Mouse (Mus musculus) brain, embryonic 18.5 days (tissue): ENCODE data around the gene Ebf3.

Experiments used
- DNase-seq: peaks from one replicate; pipeline ENCODE4 v3.0.0-alpha.2; 2012; ENCODE audit warnings: low read depth, low spot score

The Ebf3 gene

GRCm38 (mm10) chr7:137313904-137314691 lies at the start of gene Ebf3:
TSS of gene Ebf3 (minus strand) at chr7:137314445.
- DNase-seq = no peak

GRCm38 (mm10) chr7:137346860-137347259 lies 32.6 kb upstream of the Ebf3 start:
- DNase-seq = no peak

GRCm38 (mm10) chr7:137346068-137346467 lies 31.8 kb upstream of the Ebf3 start:
- no peak for DNase-seq

GRCm38 (mm10) chr7:137333951-137334350 lies 19.7 kb upstream of the Ebf3 start:
- no peak for DNase-seq

GRCm38 (mm10) chr7:137322926-137323325 lies 8.7 kb upstream of the Ebf3 start:
- DNase-seq = no peak

- no peak for DNase-seq
Measured at GRCm38 (mm10) chr7:137321961-137322784, 7.9 kb upstream of the Ebf3 start.

GRCm38 (mm10) chr7:137321141-137321813 lies 7.0 kb upstream of the Ebf3 start:
- DNase-seq = no peak

GRCm38 (mm10) chr7:137320320-137320719 lies 6.1 kb upstream of the Ebf3 start:
- no peak for DNase-seq

GRCm38 (mm10) chr7:137318924-137319885 lies 5.0 kb upstream of the Ebf3 start:
- DNase-seq = no peak

- no peak for DNase-seq
Measured at GRCm38 (mm10) chr7:137318383-137318775, 4.1 kb upstream of the Ebf3 start.

- DNase-seq = no peak
Measured at GRCm38 (mm10) chr7:137317659-137318382, 3.6 kb upstream of the Ebf3 start.

GRCm38 (mm10) chr7:137316926-137317658 lies 2.8 kb upstream of the Ebf3 start:
- no peak for DNase-seq

GRCm38 (mm10) chr7:137316181-137316925 lies 2.1 kb upstream of the Ebf3 start:
- DNase-seq = no peak

GRCm38 (mm10) chr7:137315544-137315940 lies 1.3 kb upstream of the Ebf3 start:
- DNase-seq = no peak

GRCm38 (mm10) chr7:137314710-137315543 lies 682 bp upstream of the Ebf3 start:
- DNase-seq = no peak

GRCm38 (mm10) chr7:137313183-137313903 lies 902 bp downstream of the Ebf3 start:
- DNase-seq = no peak

GRCm38 (mm10) chr7:137312933-137313182 lies 1.4 kb downstream of the Ebf3 start:
- DNase-seq = no peak
